Mouse (Mus musculus): ENCODE data around the gene Cabp1.
A peak's percentile ranks its signal among the peaks of the same experiment; 100 is the strongest.

Cabp1 gene

DNA sequence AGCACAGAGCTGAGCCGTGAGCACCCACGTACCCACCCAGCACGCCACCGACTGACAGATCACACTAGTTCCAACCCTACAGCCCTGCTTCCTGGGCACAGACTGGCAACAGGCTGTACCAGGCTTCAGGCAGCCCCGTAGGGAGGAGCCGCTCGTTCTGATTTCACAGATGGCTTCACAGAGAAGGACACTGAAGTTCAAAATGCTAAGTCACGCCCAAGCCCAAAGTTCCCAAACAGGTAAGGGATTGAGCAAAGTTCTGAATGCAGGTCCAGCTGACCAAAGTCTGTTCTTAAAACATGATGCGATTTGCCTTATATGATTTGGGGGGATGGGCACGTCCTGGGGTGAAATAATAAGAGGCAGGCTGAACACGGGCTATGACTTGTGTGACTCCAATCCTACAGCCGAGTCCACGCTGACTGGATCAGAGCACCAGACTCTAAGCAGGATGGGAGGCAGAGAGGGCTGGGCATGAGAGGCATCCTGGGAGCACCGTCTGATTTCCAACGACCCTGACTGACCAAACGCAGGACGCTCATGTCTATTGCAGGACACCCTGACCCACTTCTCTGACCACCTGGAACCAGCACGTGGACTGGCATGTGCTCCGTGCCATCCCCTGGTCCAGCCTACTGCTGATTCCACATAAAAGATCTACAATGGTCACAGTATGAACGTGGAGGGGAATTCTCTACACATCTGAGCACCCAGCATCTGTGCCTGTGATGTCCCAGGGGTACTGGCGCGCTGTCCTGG is 66.6 kb downstream of the Cabp1 start:
- no peak for DNase-seq (ENCODE audit: low read depth, low spot score)

DNA sequence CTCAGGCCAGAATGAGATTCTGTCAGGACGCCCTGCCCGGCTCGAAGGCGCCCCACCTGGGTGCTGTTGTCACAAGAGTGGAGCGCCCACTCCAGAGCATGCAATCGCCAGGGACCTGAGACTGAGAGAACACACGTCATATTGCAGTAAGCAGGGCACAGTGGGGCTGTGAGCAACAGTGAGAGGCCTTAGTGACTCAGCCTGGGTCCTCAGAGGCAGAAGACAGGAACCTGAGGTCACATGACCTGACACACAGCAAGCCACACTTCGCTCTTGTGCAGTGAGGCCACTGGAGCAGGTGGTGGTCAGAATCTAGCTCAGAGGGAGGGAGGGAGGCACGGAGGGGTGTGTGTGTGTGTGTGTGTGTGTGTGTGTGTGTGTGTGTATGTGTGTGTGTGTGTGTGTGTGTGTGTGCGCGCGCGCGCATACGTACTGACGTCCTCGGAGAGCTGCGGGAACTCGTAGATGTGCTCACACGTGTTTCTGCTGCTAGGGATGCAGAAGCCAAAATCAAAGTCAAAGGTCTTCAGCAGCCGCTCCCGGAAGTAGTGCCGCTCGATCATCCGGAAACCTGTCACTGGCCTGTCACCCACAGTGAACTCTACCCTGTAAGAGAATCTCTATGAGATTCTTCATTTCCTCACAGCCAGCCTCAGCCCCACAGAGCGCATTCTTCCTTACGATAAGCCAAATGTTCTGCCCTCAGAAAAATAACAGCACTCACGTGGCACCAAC is 67.4 kb downstream of the Cabp1 start:
- no peak for DNase-seq (ENCODE audit: low read depth, low spot score)

DNA sequence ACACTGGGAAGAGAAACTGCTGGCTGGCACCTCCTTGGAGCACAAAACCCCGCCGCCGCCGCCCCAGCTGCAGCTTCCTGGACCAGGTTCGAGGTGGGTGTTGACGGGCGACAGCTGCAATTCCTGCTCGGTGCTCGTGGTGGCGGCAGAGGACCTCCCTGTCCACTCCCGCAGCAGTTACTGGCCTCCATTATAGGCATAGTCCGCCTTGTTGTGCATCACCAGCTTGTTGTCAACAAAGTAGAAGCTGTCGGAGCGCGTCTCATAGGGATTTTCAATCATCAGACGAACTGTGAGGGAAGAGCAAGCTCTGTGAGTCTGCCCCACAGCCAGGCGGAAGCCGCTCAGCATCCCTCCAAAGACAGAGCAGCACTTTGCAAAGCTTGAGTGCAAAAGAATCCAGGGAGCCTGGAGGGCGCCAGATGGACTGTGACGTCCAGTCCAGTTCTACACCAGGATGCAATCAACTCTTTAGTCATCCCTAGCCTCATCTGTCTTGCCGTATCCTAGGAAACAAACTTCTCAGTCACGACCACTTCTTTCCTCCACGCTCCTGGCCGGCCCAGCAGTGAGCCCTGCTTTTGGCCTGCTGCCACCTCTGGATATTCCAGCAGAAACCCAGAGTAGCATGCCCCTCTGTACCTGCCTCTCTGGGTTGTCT is 68.8 kb downstream of the Cabp1 start:
- no peak for DNase-seq (ENCODE audit: low read depth, low spot score)

DNA sequence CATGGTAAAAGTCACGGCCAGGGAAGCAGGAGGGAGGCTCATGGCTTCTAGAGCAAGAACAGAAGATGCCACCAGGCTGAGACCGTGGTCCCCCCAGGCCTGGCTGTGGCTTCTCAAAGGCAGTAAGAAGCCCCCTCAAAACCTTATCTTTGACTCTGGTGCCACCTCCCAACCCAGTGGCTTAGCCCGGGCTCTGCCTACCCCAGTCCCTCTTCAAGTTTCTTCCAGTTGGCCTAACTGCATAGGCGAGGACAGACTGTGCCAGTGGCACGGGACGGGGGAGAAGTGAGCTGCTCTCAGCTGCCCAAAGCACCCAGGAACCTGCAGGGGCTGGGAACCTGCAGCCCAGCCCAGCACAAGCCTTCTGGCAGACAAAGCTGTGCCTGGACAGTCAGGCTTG is 69.5 kb downstream of the Cabp1 start:
- no peak for DNase-seq (ENCODE audit: low read depth, low spot score)

DNA sequence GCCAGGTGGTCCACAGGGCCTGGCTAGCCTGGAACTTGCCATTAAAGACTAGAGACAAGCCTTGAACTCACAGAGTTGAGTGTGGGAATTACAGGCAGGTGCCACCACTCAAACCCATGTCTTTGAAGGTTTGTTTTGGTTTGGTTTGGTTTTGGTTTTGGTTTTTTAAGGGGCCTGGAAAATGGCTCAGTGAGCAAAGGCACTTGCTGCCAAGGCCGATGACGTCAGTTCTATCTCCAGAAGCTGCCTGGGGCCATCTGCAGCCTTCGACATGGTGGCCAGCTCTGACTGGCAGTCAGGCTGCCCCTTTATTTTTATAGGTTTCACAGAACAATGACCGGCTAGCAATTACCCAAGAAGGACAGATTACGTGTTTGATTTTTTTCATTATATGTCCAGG is 73.2 kb downstream of the Cabp1 start:
- no peak for DNase-seq (ENCODE audit: low read depth, low spot score)

DNA sequence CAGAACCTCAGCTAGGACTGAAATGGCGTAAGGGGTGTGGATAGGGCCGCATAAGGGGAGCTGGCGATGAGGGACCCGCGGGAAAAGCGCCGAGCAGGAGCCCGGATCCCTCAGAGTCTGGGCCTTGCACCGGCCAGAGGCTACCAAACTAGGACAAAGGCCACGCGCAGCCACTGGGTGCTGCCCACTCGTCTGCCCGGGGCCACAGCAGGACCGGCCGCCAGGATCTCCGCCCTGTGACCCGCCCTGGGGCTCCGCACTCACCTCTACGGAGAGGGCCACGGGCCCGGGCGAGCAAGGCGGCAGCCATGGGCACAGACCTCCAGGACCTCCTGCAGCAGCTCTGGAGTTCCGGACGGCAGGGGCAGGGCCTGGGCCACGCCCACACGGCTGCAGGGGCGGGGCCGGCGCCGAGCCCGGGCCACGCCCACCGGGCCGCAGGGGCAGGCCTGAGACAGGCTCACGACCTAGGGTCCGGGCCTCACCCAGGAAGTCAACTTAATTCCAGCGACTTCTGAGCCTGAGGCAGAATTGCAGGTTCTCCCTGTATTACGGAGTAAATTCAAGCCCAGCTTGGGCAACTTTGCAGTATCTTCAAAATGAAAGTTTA is 75.1 kb downstream of the Cabp1 start, which contains the start of gene Acads:
Gene Acads, minus strand, starts transcription at position 386 of the 610 bp plus-strand sequence.
- DNase-seq (ENCODE audit: low read depth, low spot score) = peak; percentile 32

All from retina, adult 2 months (tissue).